Mouse (Mus musculus) gastrocnemius, adult 2 months (tissue): ENCODE data around the gene Ppp1ca. TPM values are rescaled to one million over a fixed set of nuclear protein-coding genes. Genes with fewer than 3 reads are reported as not detected.

Experiments used
- DNase-seq: peaks from one replicate; pipeline ENCODE4 v3.0.0; 2022
- H3K27ac ChIP-seq: fragments of 200-600 bp; 2 replicates; pipeline ENCODE4 v1.8.1; 2022; ENCODE audit warnings: mild to moderate bottlenecking
- H3K4me3 ChIP-seq: fragments of 200-600 bp; 2 replicates; pipeline ENCODE4 v1.8.1; 2022; ENCODE audit warnings: mild to moderate bottlenecking, moderate library complexity
- CTCF ChIP-seq: fragments of 200-600 bp; IDR thresholded peaks from 2 replicates; pipeline ENCODE4 v1.8.1; 2022; ENCODE audit warnings: antibody characterized with exemption, mild to moderate bottlenecking, moderate library complexity
- intact Hi-C: fragments of 180-260 bp; cut with DNase I; formaldehyde crosslinking; loops from one replicate; pipeline ENCODE4 v1.15.1; 2025
- total RNA-seq, 2 experiments: library from RNA; stranded (reverse); gene quantifications; 2 replicates each; pipeline ENCODE4 v1.2.3; 2021

Ppp1ca gene
- total RNA-seq, 2 experiments from 2014 or later: 201 to 214 TPM

- TF ChIP-seq CTCF: no peak
- H3K27ac ChIP-seq: peak overlapping the region; percentile 24; the same call in 1 of the 2 replicates
- DNase-seq: no peak
- no peak overlapping the region for H3K4me3 ChIP-seq
- intact Hi-C loops: no loop called here
Measured at GRCm38 (mm10) chr19:4180411-4180810, 11.5 kb upstream of the Ppp1ca start.

GRCm38 (mm10) chr19:4181892-4182291 is 10.0 kb upstream of the Ppp1ca start:
- intact Hi-C loops: no loop called here
- DNase-seq: peak; percentile 54
- H3K27ac ChIP-seq: peak overlapping the region; percentile 35; the same call in 1 of the 2 replicates
- no peak for TF ChIP-seq CTCF
- H3K4me3 ChIP-seq: no peak overlapping the region

- intact Hi-C loops: no loop called here
- TF ChIP-seq CTCF: no peak
- no peak for DNase-seq
- H3K27ac ChIP-seq: peak overlapping the region; percentile 28; the same call in 1 of the 2 replicates
- no peak overlapping the region for H3K4me3 ChIP-seq
Measured at GRCm38 (mm10) chr19:4183689-4184088, 8.2 kb upstream of the Ppp1ca start.

- Histone ChIP-seq H3K27ac (peak overlapping the region; percentile 28; the same call in 1 of the 2 replicates), H3K4me3 (no peak overlapping the region)
- TF ChIP-seq CTCF: no peak
- DNase-seq: no peak
- intact Hi-C loops: no loop called here
Measured at GRCm38 (mm10) chr19:4184976-4185975, 6.6 kb upstream of the Ppp1ca start.

GRCm38 (mm10) chr19:4187303-4187702 is 4.6 kb upstream of the Ppp1ca start:
- no peak for TF ChIP-seq CTCF
- intact Hi-C loops: no loop called here
- Histone ChIP-seq H3K27ac (peak overlapping the region; percentile 81), H3K4me3 (peak overlapping the region; percentile 45)
- DNase-seq: peak; percentile 69

- Histone ChIP-seq H3K4me3 (no peak overlapping the region), H3K27ac (peak overlapping the region; percentile 81)
- intact Hi-C loops: no loop called here
- no peak for TF ChIP-seq CTCF
- no peak for DNase-seq
Measured at GRCm38 (mm10) chr19:4189051-4189620, 2.7 kb upstream of the Ppp1ca start.

- intact Hi-C loops: loop anchor here (1.0 to 5.0 kb wide), 2 partner anchors 21 to 64 kb away; partner anchors contain the start of gene Aip
- TF ChIP-seq CTCF: no peak
- peak within 1 kb of the TSS; percentile 94 for H3K4me3 ChIP-seq
- no peak for DNase-seq
- H3K27ac ChIP-seq: peak within 1 kb of the TSS; percentile 98
Measured at GRCm38 (mm10) chr19:4190831-4191334, 982 bp upstream of the Ppp1ca start, which contains the start of gene Tbc1d10c. Gene Tbc1d10c, minus strand, starts transcription at chr19:4191284.

- DNase-seq: no peak
- intact Hi-C loops: loop anchor here (5.0 kb wide), 1 partner anchor 65 kb away; the partner anchor contains the start of gene Aip
- Histone ChIP-seq H3K27ac (peak overlapping the region; percentile 98), H3K4me3 (peak overlapping the region; percentile 94)
- no peak for TF ChIP-seq CTCF
Measured at GRCm38 (mm10) chr19:4192251-4192985, 553 bp downstream of the Ppp1ca start.

GRCm38 (mm10) chr19:4193129-4193528 is 1.3 kb downstream of the Ppp1ca start:
- H3K27ac ChIP-seq: peak overlapping the region; percentile 98; the same call in 1 of the 2 replicates
- TF ChIP-seq CTCF: no peak
- DNase-seq: no peak
- intact Hi-C loops: loop anchor here (5.0 kb wide), 1 partner anchor 66 kb away; the partner anchor contains the start of gene Aip
- peak overlapping the region; percentile 94 for H3K4me3 ChIP-seq

GRCm38 (mm10) chr19:4194021-4194724 is 2.3 kb downstream of the Ppp1ca start:
- intact Hi-C loops: loop anchor here (5.0 kb wide), 1 partner anchor 67 kb away; the partner anchor contains the start of gene Aip
- no peak for TF ChIP-seq CTCF
- DNase-seq: peak; percentile 10

More at GRCm38 (mm10) chr19:4194021-4194724, 2.3 kb downstream of the Ppp1ca start:
- Histone ChIP-seq H3K27ac (no peak overlapping the region), H3K4me3 (no peak overlapping the region)
